Mouse (Mus musculus): ENCODE results near the gene Eif4e3.

The Eif4e3 gene

DNA sequence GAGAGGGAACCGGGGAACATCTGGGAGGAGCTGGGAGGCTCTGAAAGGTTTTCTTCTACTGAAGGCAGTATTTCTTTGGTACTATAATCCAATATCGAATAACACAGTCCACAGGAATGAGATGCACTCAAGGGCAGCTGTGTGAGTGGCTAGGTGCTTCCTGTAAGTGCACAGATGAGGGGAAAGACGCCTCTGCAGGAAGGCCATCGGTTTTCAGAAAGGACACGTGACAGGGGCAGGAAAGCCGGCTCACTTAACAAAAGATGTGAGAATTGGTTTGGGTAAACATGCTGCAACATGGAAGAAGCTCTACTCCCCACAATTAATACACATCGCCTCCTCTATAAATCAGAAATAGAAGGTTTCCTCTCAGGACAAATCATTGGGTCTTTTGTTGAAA lies 40.8 kb downstream of the Eif4e3 start:
- intact Hi-C loops (cut with DNase I) = no loop called here

DNA sequence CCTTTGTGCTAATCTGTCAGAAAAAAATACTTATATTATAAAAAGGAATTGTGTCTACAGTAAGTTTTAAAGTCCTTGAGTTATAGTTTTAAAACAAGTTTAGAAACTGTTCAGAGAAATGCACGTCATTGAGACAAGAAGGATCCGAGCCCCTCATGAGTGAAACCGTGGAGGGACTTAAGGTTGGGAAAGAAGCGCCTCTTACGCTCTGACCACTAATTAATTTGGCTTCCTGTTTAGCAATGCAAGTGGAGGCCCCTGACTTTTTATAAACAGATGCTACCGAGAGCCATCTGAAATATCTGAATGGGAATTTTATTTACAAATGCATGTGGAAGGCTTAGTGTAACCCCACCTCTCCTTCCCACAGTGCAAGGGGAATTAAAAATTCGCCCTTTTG lies 41.3 kb downstream of the Eif4e3 start:
- intact Hi-C loops (cut with DNase I) = no loop called here

DNA sequence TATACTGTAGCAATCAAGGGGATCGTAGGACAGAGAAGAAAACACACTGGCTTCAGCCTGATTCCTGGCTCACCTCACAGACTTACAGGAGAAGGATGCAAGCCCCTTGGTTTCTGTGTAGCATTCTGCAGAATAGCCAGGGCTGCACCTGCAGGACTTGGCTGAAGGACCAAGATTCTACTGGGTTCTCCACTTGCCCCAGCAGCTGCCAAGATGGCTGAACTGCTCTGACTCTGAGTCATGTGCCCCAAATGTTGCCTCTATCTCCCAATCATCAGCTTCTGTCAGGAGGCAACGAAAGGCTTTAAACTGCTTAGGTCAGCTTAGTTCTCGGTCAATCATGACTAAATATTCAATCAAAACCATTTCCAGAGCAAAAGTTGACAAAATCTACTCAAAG lies 42.0 kb downstream of the Eif4e3 start:
- intact Hi-C loops (cut with DNase I) = no loop called here

DNA sequence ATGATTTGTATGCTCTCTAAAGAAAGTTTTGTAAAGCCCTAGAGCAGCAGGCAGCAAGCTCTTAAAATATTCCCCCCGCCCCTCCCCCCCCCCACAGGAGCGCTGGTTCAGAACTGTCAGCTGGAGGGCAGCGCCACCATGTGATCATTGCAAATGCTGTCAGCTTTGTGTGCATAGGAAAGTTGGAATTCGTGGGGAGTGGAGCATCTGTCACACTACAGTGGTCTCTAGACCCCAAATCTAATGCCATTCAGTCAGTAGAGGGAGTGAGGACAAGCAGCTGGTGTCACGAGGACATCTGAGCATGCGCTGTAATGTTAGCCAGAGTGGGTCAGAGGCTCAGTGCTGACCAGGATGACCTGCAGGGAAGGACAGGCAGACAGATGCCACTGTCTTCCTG lies 42.9 kb downstream of the Eif4e3 start:
- intact Hi-C loops (cut with DNase I) = no loop called here

DNA sequence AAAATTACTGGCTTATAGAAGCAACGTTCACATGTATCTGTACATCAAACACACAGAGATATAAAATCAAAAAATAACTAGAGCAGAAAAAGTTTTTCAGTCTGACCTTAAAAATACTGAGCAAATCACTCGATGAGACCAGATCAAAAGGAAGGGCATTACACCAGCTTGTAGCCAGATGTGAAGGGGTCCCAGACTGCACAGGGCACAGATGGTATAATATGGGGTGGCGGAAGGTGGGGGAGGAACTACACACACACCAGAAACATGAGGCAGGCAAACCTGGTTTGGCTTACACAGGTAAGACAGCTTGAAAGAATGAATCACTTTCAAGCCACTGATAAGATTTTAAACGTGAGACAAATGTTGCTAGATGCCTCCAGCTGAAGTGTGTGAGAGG lies 45.4 kb downstream of the Eif4e3 start:
- intact Hi-C loops (cut with DNase I) = no loop called here

DNA sequence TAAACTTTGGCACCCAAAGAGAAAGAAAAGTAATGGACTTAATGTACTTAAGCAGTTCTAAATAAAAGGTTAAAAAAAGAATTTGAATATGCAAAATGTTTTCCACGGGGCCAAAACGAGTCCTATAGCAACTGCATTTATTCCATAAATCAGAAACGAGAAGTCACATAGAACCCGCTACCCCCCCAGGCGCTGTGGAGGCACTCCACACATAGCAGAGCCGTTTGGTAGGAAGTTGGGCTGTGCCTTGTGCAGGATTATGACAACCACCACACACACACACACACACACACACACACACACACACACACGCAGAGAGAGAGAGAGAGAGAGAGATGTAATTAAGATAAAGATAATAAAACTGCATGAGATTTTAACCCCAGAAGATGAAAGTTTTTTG lies 46.1 kb downstream of the Eif4e3 start:
- intact Hi-C loops (cut with DNase I) = no loop called here

DNA sequence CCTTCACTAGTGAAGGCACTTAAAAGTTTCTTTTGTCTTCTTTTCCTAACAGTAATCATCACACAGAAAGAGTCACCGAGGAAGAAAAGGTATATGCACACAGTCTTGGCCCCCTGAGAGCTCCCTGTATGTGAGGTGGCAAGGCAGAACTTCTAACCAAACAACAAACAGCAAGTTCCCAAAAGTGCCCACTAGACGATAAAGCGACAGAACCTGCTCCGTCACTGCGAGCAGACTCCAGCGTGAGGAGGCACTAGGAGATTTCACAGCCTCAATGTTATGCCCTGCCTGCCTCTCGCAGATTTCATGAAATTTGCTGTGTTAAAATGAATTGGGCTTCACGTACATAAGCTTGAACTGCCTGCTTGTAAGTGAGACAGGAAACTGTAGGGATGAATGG lies 46.6 kb downstream of the Eif4e3 start:
- intact Hi-C loops (cut with DNase I) = no loop called here

DNA sequence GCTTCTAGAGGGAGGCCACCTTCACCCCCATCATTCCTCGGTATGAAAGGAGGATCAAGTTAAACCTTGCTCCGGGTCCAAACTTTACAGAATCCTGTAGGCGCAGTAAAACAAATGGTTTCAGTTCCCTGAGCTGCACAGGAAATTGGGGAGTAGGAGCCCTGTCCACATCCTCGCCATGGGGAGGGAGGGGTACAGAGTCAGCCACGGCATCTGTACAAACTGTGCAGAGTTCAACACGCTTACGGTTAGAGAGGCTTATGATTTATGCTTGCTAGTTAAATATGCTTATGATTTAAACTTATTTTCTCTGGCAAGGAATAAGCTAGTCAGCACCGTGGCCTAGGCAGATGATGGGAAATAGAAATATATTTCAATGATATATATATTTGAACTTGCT lies 47.1 kb downstream of the Eif4e3 start:
- intact Hi-C loops (cut with DNase I) = no loop called here

DNA sequence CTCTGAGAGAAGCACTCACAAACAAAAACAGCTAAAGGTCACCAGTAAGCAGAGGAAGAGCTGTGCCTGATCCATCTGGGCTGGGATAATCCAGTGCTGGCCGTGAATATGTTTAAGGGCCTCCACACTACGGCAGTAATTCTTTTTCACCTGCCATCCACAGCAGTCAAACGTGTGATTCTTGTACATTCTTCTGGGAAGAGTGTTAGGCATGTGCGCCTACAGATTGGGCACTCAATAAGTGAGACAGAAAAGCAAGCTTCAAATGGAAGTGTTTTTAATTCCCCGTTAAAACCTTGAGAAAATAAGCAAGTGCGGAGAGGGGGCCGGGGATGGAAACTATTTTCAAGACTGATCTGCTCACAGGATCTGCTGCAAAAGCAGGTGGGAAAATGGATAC lies 48.7 kb downstream of the Eif4e3 start:
- intact Hi-C loops (cut with DNase I) = no loop called here

DNA sequence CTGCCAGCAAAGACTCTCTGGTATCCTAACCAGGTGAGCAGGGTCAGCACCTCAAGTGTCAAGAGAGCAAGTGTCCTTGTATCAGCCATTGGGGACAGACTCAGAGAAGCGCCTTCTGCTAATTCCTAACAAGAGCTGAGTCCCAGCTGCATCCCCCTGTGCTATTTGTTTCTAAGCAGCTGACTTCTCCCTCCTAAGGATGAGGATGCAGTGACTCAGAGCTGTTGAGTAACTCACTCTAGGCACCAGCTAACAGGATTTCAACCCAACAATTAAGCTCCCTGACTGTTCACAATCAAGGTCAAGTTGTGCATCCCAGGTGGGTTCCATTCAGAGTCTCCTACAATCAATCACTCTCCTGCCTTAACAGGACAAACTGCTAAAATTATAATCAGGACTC lies 49.2 kb downstream of the Eif4e3 start:
- intact Hi-C loops (cut with DNase I) = no loop called here

DNA sequence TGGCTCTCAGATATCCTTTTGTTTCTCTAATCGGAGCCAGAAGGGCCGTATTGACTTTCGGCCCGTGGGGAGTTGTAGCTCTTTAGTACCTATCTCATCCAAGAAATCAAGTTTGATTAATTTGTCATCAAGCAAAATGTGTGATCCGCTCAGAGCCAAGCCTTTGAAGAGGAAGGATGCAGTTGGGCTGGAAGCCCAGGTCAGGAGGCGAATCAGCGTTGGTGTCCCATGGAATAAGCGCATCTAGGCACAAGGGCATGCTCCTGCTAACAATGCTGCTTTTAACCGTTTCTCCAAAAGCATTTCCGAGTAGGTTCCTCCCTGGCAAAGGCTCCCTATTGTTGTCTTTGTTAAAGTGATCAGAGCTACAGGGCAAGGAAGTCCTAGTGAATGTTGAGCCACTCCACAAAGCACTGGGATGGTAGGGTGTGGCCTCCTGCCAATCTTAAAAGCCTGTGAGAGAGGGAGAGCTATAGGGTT lies 51.3 kb downstream of the Eif4e3 start:
- intact Hi-C loops (cut with DNase I) = no loop called here

DNA sequence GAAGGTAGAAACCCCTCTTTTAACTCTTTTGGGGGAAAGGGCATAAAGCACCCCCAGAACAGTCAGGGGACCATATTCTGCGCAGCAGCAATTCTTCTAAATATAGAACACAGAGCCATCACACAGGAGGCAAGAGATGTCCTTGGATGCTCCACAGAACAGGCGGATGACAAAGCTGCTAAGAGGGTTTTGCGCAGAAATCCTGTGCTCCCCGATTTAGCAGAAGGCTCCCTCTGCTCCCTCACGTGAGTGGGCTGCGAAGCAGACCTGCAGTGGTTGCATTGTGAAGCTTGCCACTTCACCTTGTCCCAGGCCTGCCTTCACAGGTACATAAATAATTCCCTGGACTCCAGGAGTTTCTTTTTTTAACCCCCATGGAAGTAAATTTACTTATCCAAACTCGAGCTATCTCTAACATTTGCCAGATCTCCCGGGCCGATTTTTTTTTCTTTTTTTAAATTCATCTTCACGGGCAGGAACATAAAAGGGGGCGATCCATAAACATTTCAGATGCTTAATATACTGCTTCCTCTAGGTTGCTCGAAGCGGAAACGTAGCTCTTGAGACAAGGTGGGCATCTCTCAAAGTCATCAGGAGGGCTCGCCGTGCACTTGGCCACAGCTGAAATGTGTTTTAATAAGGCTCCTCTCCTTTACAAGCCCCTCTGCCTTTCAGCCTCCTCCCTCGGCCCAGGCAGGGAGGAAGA lies 51.9 kb downstream of the Eif4e3 start:
- intact Hi-C loops (cut with DNase I) = no loop called here

DNA sequence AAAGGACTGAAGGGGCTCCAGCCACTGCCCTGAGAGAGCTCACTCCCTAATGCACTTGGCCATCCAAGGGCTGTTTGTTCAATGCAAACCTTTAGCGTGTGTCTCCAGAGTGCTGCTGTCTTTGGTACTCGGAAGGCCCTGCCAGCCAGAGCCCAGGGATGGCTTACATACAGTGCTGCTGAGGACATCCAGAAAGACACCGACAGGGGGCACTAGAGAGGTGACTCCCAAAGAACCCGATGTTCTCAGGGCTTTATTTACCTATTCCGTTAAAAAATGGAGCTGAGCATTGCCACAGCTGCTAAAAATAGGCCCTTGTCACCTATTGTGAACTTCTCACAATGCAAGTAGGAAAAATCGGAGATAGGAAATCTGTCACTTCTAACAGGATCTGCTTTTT lies 54.7 kb downstream of the Eif4e3 start:
- intact Hi-C loops (cut with DNase I) = no loop called here

DNA sequence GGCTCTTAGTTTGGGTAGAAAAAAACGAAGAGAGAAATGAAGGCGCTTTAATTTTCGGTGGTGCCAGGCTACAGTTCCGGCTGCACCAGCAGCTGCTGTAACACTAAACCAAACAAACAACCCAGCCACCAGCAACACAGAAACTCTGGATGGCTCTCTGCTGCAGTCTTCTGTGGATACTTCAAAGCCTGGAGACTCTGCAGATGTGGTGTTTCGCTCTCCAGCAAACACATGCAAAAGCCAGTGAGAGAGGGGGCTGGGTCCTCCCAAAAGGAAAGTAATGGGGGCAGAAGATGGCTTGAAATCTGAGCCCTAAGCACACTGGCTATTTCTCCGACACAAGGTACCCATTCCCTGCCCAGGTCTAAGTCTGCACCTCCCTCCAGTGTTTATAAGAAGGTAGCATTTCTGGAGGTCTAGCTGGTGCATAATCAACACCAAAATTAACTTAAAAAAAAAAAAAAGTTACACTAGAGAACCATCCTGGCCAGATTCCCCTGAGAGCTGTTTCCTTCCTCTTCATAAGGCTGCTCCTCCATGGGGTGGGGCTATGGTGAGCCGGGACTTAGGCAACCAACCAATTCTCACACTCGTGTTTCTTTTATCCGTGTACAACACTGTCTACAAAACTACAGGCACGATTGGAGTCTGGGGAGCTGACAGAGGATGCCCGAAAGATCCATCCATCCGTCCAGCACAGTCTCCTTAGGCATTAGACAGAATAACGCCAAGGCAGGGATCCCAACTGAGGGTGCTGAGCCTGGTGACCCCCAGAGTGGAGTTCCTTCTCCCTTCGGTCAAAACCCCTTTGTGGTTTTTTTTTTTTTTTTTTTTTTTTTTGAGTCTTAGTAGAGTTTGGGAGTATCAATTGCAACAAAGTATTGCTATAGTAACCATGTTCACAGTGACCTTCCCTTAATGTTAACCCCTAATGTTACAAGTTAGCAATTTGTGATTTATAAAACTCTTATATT lies 55.8 kb downstream of the Eif4e3 start:
- intact Hi-C loops (cut with DNase I) = no loop called here

DNA sequence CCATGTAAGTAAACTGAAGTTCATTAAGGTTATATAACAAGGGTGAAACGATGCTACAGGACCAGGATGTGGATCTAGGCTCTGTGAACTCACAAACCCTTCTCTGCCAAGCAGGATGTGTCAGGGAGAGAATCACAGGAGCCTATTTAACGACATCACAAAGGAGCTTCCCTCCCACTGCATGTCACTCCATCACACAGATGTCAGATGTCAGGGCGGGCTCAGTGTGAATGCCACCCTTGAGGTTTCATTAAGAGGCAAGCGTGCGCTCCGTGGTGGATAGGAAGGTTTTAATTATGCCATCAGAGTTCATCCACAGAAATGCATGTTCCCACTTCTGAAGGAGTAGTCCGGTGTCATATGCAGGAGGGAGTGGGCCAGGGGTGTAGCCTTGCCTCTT lies 60.5 kb downstream of the Eif4e3 start:
- intact Hi-C loops (cut with DNase I) = loop anchor here (10.0 kb wide), 1 partner anchor 641 kb away; no protein-coding TSS in a partner anchor

DNA sequence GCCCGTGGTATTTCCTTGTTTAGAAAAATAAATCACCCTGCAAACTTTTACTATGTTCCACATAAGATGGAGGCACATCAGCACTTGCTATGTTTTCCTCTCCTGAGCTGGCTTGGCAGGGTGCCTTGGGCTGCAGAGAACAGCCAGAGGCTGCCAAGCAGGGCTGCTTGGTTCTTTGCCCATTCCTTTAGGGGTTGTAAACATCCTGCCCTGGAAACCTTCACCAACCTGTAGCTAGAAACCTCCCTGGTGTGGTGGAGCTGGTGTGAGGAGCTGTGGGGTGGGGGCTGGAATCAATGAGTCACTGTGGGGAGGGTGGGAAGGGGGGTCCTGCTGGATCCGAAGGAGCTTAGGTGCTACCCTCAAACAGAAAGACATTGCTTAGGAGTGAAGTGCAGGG lies 61.8 kb downstream of the Eif4e3 start:
- intact Hi-C loops (cut with DNase I) = loop anchor here (10.0 kb wide), 1 partner anchor 640 kb away; no protein-coding TSS in a partner anchor

DNA sequence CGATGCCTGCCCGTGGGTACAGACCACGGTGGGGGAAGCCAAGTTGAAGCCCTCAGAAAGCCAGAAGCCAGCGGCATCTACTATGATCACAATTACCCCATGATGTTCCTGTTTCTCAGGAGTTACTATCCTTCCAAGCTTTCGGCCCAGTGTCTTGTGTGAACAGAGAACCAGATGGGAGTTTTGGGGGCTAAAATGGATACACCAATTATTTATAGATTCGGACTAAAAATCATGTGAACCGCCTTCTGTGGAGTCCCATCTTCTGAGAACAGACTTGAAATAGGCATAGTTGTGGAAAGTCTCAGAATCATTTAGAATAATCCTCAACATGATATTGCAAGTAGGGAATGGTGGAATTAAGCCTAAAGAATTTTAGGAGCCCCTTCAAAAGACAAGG lies 64.1 kb downstream of the Eif4e3 start:
- intact Hi-C loops (cut with DNase I) = loop anchor here (10.0 kb wide), 1 partner anchor 638 kb away; no protein-coding TSS in a partner anchor

DNA sequence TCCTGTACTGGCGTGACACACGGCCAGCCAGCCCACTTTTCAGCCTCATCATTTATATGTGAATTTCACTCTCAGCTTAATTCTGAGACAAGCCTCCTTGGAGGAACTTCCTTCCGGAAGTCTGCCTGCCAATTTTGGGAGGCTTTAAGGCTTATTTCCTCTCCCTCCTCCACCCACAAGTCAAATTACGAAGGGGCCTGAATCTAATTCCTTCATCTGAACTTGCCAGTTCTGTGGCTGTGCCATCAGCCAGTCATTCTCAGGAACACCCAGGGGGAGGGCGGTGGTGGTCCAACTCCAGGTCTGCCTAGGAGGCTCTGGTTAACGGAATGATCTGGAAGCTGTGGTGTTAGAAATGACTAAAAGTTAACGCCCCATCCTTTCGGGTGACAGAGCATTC lies 65.7 kb downstream of the Eif4e3 start:
- intact Hi-C loops (cut with DNase I) = loop anchor here (2.0 to 10.0 kb wide), 2 partner anchors 636 to 1076 kb away; no protein-coding TSS in a partner anchor

DNA sequence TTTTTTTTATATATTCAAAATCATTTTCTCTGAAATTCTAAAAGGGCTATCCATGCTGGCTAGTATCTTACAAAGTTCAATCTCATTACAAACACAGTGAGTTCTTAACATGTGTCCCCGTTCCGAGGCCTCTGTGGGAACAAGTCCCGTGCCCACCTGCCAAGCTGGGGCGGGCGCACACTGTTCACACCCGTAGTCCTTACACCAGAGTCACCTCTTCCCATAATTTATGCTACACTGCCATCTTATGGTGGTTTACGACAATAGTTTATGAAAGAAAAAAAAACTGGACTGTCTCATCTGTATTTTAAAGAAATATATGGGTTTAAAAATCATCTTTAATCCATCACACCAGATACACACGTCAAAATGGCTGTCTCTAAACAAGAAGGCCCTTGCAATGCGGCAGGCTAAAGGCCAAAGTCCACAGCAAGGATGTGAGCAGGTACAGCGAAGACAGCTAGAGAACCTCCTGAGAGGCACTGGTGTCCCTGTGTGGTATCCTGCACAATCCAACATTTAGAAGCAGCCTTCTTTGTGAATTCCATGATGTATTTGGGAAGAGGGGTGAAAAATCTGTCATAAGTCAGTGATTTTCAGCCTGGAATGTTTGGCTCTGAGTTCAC lies 66.3 kb downstream of the Eif4e3 start:
- intact Hi-C loops (cut with DNase I) = loop anchor here (2.0 to 10.0 kb wide), 2 partner anchors 635 to 1075 kb away; no protein-coding TSS in a partner anchor

DNA sequence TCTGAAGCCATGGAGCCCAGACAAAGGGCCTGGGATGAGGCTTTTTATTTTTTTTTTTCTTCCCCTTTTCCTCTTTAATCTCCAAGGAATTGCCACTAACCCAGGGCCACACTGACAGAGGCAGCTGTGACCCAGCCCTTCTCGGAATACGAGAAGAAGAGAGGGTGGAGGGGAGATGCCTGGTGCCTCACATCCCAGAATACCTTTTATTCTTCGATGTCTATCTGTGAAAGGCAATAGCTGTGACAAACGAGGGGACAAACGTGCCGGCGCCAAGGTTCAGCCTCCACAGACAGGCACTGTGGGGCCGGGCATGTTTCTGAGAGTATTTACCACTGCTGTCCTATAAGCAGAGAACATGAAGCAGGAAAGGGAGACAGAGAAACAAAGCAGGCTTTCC lies 66.9 kb downstream of the Eif4e3 start:
- intact Hi-C loops (cut with DNase I) = loop anchor here (2.0 to 10.0 kb wide), 4 partner anchors 67 to 1495 kb away; no protein-coding TSS in a partner anchor

DNA sequence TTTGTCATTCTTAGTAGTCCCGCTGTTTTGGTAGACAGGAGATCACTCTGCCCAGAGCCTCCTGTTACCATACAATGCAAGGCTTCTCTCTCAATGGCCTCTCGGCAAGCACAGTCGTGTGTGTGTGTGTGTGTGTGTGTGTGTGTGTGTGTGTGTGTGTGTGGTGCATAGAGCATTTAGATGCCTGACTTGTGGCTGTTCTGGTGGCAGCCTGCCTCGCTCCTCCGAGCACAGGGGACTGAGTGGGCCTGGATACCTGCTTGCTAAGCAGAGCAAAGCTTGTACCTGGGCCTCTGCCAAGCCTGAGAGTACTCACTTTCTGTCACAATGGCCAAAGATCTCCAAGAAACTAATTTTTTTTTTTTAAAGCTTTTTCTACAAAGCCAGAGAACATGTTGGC lies 67.3 kb downstream of the Eif4e3 start:
- intact Hi-C loops (cut with DNase I) = loop anchor here (5.0 to 10.0 kb wide), 2 partner anchors 67 to 1494 kb away; no protein-coding TSS in a partner anchor

All from adrenal gland (tissue).